Mouse (Mus musculus) bone marrow, adult 2 months (tissue): ENCODE data around the gene Ccr3.

ENCODE experiments used
- CTCF ChIP-seq: fragments of 200-500 bp; IDR thresholded peaks from 2 replicates; pipeline ENCODE4 v1.5.1; 2011; ENCODE audit warnings: low read length, control low read depth; ENCODE audit not compliant: control insufficient read depth, insufficient read depth
- POLR2A ChIP-seq: fragments of 200-500 bp; IDR thresholded peaks from 2 replicates; pipeline ENCODE4 v1.6.1; 2011; ENCODE audit warnings: low read depth, mild to moderate bottlenecking, control low read depth, low read length, borderline replicate concordance; ENCODE audit not compliant: control insufficient read depth

DNA sequence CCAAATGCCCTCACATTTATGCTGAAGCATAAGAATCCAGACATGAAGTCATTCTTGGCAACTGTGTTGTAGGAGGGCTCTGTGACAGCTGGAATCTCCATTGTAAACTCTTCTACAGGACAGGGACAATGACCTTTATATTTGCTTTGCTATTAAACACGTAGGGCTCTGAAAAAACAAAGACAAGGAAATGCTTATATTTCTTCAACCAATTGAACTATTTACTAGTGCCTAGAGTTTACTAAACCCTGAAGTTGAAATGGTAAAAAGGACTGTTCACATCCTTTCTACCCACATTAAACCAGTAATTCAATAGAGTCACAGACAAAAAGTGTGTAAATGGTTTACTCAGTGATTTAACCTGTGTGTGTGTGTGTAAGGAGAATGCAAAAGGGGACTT lies 43.5 kb upstream of the Ccr3 start, which contains the start of gene Ccr1l1:
- TF ChIP-seq CTCF (no peak), POLR2A (no peak)
